Mouse (Mus musculus): ENCODE results near the gene Vav3.

The Vav3 gene

GRCm38 (mm10) chr3:109683608-109684295 lies 343.3 kb downstream of the Vav3 start:
- DNase-seq (ENCODE audit: low read depth, low spot score) = no peak

GRCm38 (mm10) chr3:109690566-109690965 lies 350.1 kb downstream of the Vav3 start:
- no peak for DNase-seq (ENCODE audit: low read depth, low spot score)

- DNase-seq (ENCODE audit: low read depth, low spot score) = no peak
Measured at GRCm38 (mm10) chr3:109692613-109693012, 352.2 kb downstream of the Vav3 start.

DNA sequence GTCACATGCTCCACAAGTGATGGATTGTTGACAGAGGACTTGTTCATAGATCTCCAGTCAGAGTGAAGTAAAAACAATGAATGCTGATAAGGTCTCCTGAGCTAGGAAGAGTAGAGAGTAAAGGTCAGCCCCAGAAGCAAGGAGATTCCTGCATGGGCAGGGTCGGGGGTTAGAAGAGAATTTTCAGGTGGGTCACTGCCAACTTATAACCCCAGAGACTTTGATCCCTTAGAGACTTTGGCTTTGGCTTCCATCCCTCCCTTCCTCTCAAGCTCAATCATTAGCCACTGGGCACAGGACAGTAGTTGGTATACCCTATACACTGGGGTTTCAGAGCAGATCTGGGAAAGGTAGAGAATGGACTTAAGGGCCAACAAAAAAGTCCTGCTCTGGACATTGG lies 360.8 kb downstream of the Vav3 start:
- no peak for DNase-seq (ENCODE audit: low read depth, low spot score)

GRCm38 (mm10) chr3:109707786-109708460 lies 367.5 kb downstream of the Vav3 start:
- no peak for DNase-seq (ENCODE audit: low read depth, low spot score)

DNA sequence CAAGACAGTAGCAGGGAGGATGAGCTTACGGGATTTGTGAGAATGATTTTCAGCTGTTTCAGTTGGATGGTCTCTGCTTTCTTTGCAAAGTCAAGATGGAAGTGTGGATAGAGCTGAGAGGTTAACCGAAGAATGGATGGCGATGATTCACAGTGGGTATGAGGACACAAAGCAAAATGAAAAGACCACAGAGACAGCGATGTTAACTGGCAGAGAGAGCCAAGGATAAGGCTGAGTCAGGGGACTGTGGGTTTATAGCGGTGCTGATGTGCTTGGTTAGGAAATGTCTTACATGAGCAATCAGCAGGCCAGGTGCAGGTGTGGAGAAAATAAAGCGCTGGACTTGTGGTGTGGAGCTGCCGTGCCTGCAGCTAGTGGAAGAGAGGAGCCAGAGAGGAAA lies 371.3 kb downstream of the Vav3 start:
- no peak for DNase-seq (ENCODE audit: low read depth, low spot score)

GRCm38 (mm10) chr3:109714476-109714875 lies 374.0 kb downstream of the Vav3 start:
- DNase-seq (ENCODE audit: low read depth, low spot score) = no peak

DNA sequence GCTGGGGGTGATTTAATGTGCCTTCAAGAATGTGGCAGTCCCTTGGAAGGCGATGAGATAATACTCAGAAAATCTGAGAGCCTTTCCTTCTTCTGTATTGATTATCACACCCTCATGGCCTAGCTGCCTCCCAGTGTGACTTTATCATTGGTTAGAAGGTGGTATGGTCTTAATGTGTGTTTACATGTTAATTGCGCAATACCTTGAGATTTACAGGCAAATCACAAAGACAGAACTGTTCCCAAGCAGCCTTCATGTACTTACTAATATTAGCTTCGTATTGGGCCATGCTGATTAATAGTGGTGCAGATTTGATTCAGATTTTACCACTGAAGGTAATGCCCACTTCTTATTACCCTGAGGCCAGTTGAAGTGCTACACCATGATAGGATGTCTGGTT lies 381.3 kb downstream of the Vav3 start:
- no peak for DNase-seq (ENCODE audit: low read depth, low spot score)

DNA sequence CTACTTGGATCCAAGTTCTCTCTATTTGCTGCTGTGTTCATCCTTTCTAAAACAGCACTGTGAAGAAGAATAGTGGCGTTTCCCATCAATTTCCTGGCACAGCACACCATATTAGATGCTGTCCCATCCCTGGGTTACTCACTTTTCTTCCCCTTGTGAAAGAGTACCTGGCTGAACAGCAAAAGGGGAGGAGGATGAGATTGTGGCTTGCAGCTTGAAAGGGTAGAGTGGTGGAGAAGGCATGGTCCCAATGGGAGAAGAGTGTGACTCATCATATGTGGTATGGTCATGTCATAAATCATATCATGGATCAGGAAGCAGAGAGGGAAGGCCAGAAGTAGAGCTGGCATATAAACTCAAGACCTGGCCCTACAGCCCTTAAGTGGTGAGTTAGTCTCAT lies 386.3 kb downstream of the Vav3 start:
- DNase-seq (ENCODE audit: low read depth, low spot score) = no peak

GRCm38 (mm10) chr3:109731592-109732230 lies 391.3 kb downstream of the Vav3 start:
- DNase-seq (ENCODE audit: low read depth, low spot score) = no peak

- DNase-seq (ENCODE audit: low read depth, low spot score) = peak; percentile 35
Measured at GRCm38 (mm10) chr3:109732327-109733182, 392.1 kb downstream of the Vav3 start.

Measured in ES-CJ7 (cell line).